Mouse (Mus musculus) cortical plate, adult 2 months (tissue): ENCODE measurements around the gene Ppp1r16b.

Experiments
- CTCF ChIP-seq: fragments of 200-500 bp; IDR thresholded peaks from 2 replicates; pipeline ENCODE4 v1.5.1; 2011; ENCODE audit warnings: mild to moderate bottlenecking, control low read depth, low read length; ENCODE audit not compliant: insufficient read depth; ENCODE audit errors: extremely low read depth
- POLR2A ChIP-seq: fragments of 200-500 bp; IDR thresholded peaks from 2 replicates; pipeline ENCODE4 v1.6.1; 2011; ENCODE audit warnings: mild to moderate bottlenecking, low read length, control low read depth; ENCODE audit not compliant: insufficient read depth; ENCODE audit errors: extremely low read depth

DNA sequence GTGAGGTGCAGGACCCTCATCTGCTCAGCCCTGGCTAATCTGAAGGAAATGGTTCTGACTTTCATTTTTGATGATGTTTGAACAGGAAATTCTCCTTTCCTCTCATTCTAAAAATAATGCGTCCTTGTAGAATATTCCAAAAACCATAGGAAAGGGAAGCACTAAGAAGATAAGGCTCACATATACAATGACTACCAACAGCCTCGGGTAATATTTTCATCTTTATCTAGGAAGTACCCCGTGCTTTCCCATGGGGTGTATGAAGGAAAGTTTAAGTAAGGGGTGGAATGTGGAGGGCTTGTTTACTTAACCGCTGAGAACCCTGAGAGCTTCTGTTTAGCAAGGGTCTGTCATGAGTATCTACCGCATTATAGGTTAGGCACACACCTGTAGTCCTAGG is 37.0 kb downstream of the Ppp1r16b start:
- TF ChIP-seq CTCF = no peak
- no peak for TF ChIP-seq POLR2A
